Mouse (Mus musculus) MEL (cell line): ENCODE results near the gene Tspoap1.

ENCODE experiments used
- CTCF ChIP-seq, 3 experiments: IDR thresholded peaks in 2 of 3; conservative IDR thresholded peaks in 1 of 3; 2 replicates each; pipeline ENCODE4 v1.5.1; 2011 to 2012; ENCODE audit warnings: low read length in 3 of 3, low read depth in 2 of 3, mild to moderate bottlenecking in 2 of 3, improper control_type of control experiment in 1 of 3, inconsistent platforms in 1 of 3, mixed read lengths in 1 of 3, moderate library complexity in 1 of 3; ENCODE audit not compliant: control insufficient read depth in 1 of 3, insufficient read depth in 1 of 3, poor library complexity in 1 of 3, severe bottlenecking in 1 of 3
- EP300 ChIP-seq, 2 experiments: IDR thresholded peaks; 2 replicates each; pipeline ENCODE4 v1.6.1; 2011; ENCODE audit warnings: improper control_type of control experiment in 2 of 2, low read length in 2 of 2, low read depth in 1 of 2, mild to moderate bottlenecking in 1 of 2
- GABPA ChIP-seq: IDR thresholded peaks from 2 replicates; pipeline ENCODE4 v1.6.1; 2012; ENCODE audit warnings: low read depth, mild to moderate bottlenecking, inconsistent platforms, low read length, improper control_type of control experiment, moderate library complexity
- HCFC1 ChIP-seq: IDR thresholded peaks from 2 replicates; pipeline ENCODE4 v1.6.1; 2012; ENCODE audit warnings: low read depth, mild to moderate bottlenecking, inconsistent platforms, low read length, improper control_type of control experiment, moderate library complexity
- POLR2A ChIP-seq, 2 experiments: IDR thresholded peaks; 2 replicates each; pipeline ENCODE4 v1.6.1; 2011 to 2012; ENCODE audit warnings: low read length in 2 of 2, mild to moderate bottlenecking in 2 of 2, control low read depth in 1 of 2, improper control_type of control experiment in 1 of 2, low read depth in 1 of 2, moderate library complexity in 1 of 2; ENCODE audit not compliant: control insufficient read depth in 1 of 2, insufficient read depth in 1 of 2, poor library complexity in 1 of 2

DNA sequence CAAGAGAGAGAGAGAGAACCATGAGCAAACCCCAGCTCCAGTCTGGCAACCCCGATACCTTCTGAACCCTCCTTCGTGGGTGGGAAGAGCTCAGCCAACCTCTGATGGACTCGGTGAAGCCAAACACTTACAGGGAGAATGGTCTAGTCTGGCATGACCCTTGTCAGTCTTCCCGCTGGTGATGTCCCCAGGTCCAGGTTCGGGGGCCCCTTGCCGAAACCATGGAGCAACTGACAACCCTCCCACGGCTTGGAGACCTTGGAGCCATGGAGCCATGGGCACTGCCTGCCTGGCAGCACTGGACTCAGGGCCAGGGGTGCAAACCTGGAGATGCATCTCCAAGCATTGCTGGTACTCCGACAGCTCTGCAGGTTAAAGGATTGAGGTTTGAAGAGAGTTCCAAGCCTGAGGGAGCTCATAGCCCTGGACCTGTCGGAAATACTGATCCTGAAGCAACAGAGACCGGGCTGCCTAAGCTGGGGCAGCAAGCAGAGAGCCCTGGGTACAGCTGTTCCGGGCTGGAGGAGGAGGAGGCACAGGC is 910 bp downstream of the Tspoap1 start:
- TF ChIP-seq EP300 (IDR thresholded peaks at IDR 0.05; ENCODE audit: low read depth in 1 of 2, low read length in 2 of 2) = no peak
- TF ChIP-seq CTCF (IDR thresholded peaks at IDR 0.05 in 2 of 3, conservative IDR thresholded peaks at IDR 0.05 in 1 of 3; ENCODE audit: control insufficient read depth in 1 of 3, insufficient read depth in 1 of 3, low read depth in 2 of 3, low read length in 3 of 3, poor library complexity in 1 of 3, severe bottlenecking in 1 of 3) = no peak
- TF ChIP-seq POLR2A (IDR thresholded peaks at IDR 0.05; ENCODE audit: control insufficient read depth in 1 of 2, insufficient read depth in 1 of 2, low read depth in 1 of 2, low read length in 2 of 2, poor library complexity in 1 of 2) = peak in 1 of 2 experiments; percentile 36; a peak in 1 of 4 replicates
- TF ChIP-seq GABPA = no peak
- TF ChIP-seq HCFC1 = no peak
